Mouse (Mus musculus) forebrain, embryonic 12.5 days (tissue): Measurements from ENCODE around the gene Rsad2. TPM values are rescaled to one million over a fixed set of nuclear protein-coding genes. Genes with fewer than 3 reads are reported as not detected.
"Not testable (repeated sequence)": the region's sequence is repeated elsewhere in the genome, so short reads cannot be mapped to it uniquely, and the experiment has no call there.

Experiments used
- ATAC-seq: fragments of 200-750 bp; cut with Nextera tagmentation; 2 replicates; pipeline ENCODE4 v1.8.0; 2017; ENCODE audit warnings: moderate TSS enrichment; ENCODE audit not compliant: low FRiP score
- H3K27ac ChIP-seq: fragments of 300-500 bp; sonication (generic); 2 replicates; pipeline ENCODE4 v1.5.1; 2016; ENCODE audit warnings: mild to moderate bottlenecking
- H3K27me3 ChIP-seq: fragments of 300-500 bp; sonication (generic); 2 replicates; pipeline ENCODE4 v1.6.1; 2016; ENCODE audit warnings: mild to moderate bottlenecking
- H3K36me3 ChIP-seq: fragments of 300-500 bp; sonication (generic); replicated peaks from 2 replicates; pipeline ENCODE4 v1.6.1; 2016; ENCODE audit warnings: mild to moderate bottlenecking
- H3K4me1 ChIP-seq: fragments of 300-500 bp; sonication (generic); 2 replicates; pipeline ENCODE4 v1.6.1; 2016
- H3K4me2 ChIP-seq: fragments of 300-500 bp; sonication (generic); 2 replicates; pipeline ENCODE4 v1.6.1; 2016; ENCODE audit warnings: mild to moderate bottlenecking, moderate library complexity
- H3K4me3 ChIP-seq: fragments of 300-500 bp; sonication (generic); replicated peaks from 2 replicates; pipeline ENCODE4 v1.5.1; 2016; ENCODE audit warnings: mild to moderate bottlenecking
- H3K9ac ChIP-seq: fragments of 300-500 bp; sonication (generic); 2 replicates; pipeline ENCODE4 v1.6.1; 2016; ENCODE audit warnings: mild to moderate bottlenecking
- H3K9me3 ChIP-seq: fragments of 300-500 bp; sonication (generic); 2 replicates; pipeline ENCODE4 v1.6.1; 2016
- WGBS: fragments of 180-500 bp; shearing (Covaris S2); methylation state at CpG from one replicate; pipeline ENCODE4 v1.1.7; 2016; 5-methylcytosine and 5-hydroxymethylcytosine counted together
- polyA plus RNA-seq: library from polyadenylated mRNA; unstranded; fragments of >200 nt; fragmentation: Nextera tagmentation; extraction: Ambion mirVana; gene quantifications from 2 replicates; pipeline ENCODE4 v1.2.1, GENCODE M21; 2016

Gene Rsad2
- polyA plus RNA-seq, 1 experiment from 2014 or later, result 0.79 TPM

DNA sequence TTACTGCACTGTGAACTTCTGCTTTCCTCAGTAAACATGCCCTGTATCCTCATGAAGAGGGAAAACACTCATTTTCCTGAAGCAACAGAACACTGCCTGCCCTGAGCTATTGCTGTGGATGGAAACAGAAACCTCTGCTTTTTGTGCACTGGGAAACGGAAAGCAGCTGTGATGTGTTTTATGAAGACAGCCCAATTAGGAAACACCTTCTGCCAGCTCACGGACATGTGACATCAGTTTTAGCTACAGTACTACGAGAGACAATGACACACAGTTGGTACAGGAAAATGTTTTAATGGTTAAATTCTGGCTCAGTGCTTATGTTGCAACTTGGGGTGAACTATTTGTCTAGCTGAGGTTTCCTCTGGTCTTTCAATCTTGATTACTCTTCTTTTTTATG, 16.9 kb downstream of the Rsad2 start:
- no peak overlapping the region for H3K27ac ChIP-seq
- no peak overlapping the region for H3K4me3 ChIP-seq
- ATAC-seq, result no peak
- H3K4me1 ChIP-seq, result no peaks in the 10 kb centered on the region
- 67% methylated on average over 3 of the region's 3 CpGs for WGBS
- no peaks in the 10 kb centered on the region for H3K27me3 ChIP-seq
- no peak overlapping the region for H3K4me2 ChIP-seq
- H3K9me3 ChIP-seq, result no peaks in the 10 kb centered on the region
- H3K9ac ChIP-seq, result no peak overlapping the region
- H3K36me3 ChIP-seq, result no peaks in the 10 kb centered on the region

DNA sequence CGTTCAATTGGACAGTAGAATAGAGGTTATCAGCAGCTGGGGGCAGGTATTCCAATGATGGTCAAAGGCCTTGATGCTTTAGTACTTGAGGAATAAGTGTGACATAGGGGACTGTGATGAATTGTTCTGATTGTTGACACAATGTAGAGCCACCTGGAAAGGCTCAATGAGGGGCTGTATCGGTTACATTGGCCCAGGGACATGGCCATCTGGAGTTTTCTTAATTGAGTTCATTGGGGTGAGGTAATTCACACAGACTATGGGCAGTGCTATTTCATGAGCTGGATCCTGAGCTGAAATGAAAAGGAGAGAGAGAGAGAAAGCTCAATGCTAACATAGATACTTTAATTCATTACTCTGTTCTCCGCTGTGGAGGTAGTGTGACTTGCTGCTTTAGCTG, 18.3 kb downstream of the Rsad2 start:
- 66% methylated on average over 3 of the region's 3 CpGs for WGBS
- ATAC-seq, result no peak
- no peak overlapping the region for H3K9ac ChIP-seq
- H3K4me1 ChIP-seq, result no peaks in the 10 kb centered on the region
- no peaks in the 10 kb centered on the region for H3K9me3 ChIP-seq
- no peak overlapping the region for H3K27ac ChIP-seq
- no peak overlapping the region for H3K4me2 ChIP-seq
- H3K36me3 ChIP-seq, result no peaks in the 10 kb centered on the region
- H3K4me3 ChIP-seq, result no peak overlapping the region
- H3K27me3 ChIP-seq, result no peaks in the 10 kb centered on the region

DNA sequence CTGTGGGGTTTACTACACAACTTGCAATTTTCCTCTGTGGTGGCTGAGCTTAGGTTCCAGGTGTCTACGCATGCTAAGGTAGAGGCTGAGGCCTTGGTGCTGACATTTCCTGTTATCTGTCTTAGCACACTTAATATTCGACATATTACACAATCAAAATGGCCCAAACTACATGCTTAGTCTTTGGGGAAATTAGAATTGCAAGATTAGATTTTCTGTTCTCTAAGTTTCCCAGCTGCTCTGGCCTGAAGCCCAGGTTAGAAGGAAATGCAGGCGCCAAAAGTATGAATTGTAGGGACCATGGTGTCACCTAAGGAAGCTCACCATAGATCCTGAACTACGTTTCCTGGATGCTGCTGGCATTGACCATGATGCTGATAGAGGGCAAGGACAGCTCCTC, 19.9 kb downstream of the Rsad2 start:
- H3K27ac ChIP-seq, result no peak overlapping the region
- no peak overlapping the region for H3K4me2 ChIP-seq
- no peak for ATAC-seq
- H3K27me3 ChIP-seq, result no peaks in the 10 kb centered on the region
- H3K4me3 ChIP-seq, result no peak overlapping the region
- H3K36me3 ChIP-seq, result no peaks in the 10 kb centered on the region
- H3K9ac ChIP-seq, result no peak overlapping the region
- no peaks in the 10 kb centered on the region for H3K4me1 ChIP-seq
- no peaks in the 10 kb centered on the region for H3K9me3 ChIP-seq
- 88% methylated on average over 4 of the region's 4 CpGs for WGBS

DNA sequence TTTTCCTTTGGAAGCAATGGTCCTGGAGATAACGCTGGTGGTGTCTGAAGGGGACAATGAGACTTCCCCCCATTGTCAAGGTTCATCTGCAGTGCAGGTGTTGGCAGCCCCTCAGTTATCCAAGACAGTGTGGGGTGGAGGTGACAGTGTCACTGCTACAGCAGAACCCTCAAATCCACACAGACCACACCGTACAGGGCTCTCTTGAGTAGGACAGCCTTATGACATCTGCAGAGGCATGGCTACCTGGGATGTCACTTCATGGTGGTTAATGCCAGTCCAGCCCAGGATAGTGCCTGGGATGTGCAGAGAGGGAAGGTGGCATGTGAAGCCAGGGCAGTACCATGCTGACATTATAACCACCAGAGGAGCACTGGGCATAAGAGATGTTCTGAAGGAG, 27.5 kb downstream of the Rsad2 start:
- not testable (repeated sequence) for H3K9ac ChIP-seq, H3K36me3 ChIP-seq, H3K9me3 ChIP-seq, H3K27me3 ChIP-seq, ATAC-seq, H3K4me2 ChIP-seq, H3K27ac ChIP-seq, H3K4me3 ChIP-seq, H3K4me1 ChIP-seq
- 97% methylated on average over 2 of the region's 2 CpGs for WGBS

DNA sequence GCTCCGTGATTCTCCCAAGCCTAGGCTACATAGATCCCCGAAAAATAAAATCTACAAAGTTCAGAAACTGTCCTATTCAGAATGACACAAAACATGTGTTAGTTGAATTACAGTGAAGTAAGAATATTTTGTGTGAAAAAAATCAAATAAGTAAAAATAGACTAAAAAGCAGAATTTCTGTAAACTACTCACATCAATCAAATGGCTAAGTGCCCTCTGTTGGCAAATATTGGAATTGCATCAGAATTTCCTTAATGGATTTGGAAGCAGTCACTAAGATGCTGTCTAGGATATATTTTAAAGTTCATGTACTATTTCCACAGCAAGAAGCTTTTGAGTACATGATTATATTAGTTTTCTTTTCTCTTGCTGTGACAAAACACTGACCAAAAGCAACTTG, 31.4 kb downstream of the Rsad2 start:
- 94% methylated on average over 2 of the region's 2 CpGs for WGBS
- no peaks in the 10 kb centered on the region for H3K36me3 ChIP-seq
- no peak overlapping the region for H3K4me2 ChIP-seq
- no peak overlapping the region for H3K9ac ChIP-seq
- H3K4me1 ChIP-seq, result no peaks in the 10 kb centered on the region
- H3K9me3 ChIP-seq, result no peaks in the 10 kb centered on the region
- H3K27me3 ChIP-seq, result no peaks in the 10 kb centered on the region
- ATAC-seq, result no peak
- H3K27ac ChIP-seq, result no peak overlapping the region
- no peak overlapping the region for H3K4me3 ChIP-seq

DNA sequence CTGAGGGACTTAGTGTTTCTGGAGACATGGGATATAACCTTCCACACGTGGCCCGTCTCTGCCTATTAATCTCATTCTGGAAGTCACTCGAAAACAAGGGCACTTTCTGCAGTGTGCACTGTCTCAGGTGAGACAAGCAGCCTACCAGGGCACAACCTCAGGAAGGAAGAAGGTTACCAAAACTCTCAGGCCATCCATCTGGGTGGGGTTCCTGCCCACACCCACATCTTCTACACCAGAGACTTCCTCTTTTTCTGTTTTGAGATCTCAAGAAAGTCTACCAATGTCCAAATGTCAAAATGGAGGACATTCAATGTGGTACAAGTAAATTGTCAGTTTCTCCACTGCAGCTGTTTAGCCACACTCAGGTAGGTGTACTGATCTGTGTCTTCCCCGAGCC, 37.9 kb downstream of the Rsad2 start:
- Histone ChIP-seq H3K9ac (no peak overlapping the region), H3K4me1 (peaks cover 17% of the 10 kb centered on the region), H3K27ac (no peak overlapping the region), H3K36me3 (no peaks in the 10 kb centered on the region), H3K4me3 (no peak overlapping the region), H3K4me2 (no peak overlapping the region), H3K9me3 (no peaks in the 10 kb centered on the region), H3K27me3 (no peaks in the 10 kb centered on the region)
- no peak for ATAC-seq
- 84% methylated on average over 4 of the region's 4 CpGs for WGBS

DNA sequence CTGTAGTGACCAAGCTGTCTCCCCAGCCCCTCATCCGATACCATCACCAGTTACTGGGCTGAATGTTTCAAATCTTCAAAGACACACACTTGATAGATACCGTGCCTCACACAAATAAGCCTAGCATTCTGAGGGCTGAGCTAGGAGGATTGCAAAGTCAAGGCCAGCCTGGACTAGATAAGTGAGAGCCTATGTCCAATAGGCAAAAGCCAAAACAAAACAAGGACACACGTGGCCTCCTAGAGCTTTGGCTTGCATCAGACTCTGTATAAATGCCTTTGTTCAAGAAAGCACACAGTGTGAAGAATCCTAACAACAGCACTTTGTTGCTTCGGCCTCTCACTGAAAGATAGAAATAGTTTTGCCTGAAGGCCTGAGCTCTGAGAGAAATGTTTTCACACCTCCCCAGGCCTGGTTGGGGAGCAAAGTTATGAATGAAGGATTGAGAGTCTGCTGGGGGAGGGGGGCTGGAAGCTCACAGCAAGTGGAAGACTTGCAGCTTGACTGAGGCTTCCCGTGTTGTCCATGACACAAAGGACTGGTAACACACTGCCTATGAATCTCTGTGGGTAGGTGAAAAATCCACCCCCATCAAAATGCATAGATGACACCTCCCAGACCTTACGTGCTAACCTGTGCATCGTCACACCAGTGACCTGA, 39.5 kb downstream of the Rsad2 start:
- Histone ChIP-seq H3K4me3 (no peak overlapping the region), H3K27ac (no peak overlapping the region), H3K9ac (no peak overlapping the region), H3K36me3 (no peaks in the 10 kb centered on the region), H3K4me2 (no peak overlapping the region), H3K27me3 (no peaks in the 10 kb centered on the region), H3K4me1 (peaks cover 32% of the 10 kb centered on the region), H3K9me3 (no peaks in the 10 kb centered on the region)
- ATAC-seq, result no peak
- WGBS, result 72% methylated on average over 7 of the region's 7 CpGs

DNA sequence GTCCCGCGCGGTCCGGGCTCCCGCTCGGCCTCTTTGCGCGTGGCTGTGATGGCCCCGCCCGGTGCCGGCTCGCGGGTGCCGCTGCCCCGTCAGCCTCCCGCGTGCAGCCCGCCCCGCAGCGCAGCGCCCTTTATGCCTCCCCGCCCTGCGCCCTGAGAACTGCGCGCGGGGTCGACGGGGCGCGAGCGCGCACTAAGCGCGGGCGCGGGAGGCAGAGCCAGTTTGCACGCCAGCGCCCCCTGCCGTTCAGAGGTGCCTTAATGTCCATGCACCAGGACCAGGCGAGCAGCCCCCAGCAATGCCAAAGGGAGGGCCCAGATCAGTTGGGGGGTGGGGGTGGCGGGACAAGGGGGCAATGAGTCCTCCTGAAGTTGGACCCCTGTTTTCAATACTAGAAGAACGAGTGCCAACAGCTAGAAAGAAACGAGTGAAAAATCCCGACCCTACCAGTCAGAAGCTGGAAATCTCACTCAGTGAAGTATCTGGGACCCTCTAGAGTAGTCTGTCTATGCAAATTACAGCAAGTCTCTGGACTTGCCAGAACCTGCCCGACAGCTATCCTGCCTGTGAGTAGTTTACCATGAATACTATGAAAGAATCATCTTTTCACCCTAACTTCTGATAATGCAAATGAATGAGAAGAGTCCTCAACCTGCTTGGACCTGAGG, 41.0 kb downstream of the Rsad2 start, which contains the start of gene Rnf144a:
Rnf144a (minus strand) TSS at position 151 of the 668 bp plus-strand sequence.
- ATAC-seq, result peak; percentile 88
- 2% methylated on average over 45 of the region's 45 CpGs for WGBS
- Histone ChIP-seq H3K27ac (peak within 1 kb of the TSS; percentile 87), H3K36me3 (no peaks in the 10 kb centered on the region), H3K4me2 (peak within 1 kb of the TSS; percentile 82), H3K9ac (peak within 1 kb of the TSS; percentile 97), H3K4me1 (peaks cover 36% of the 10 kb centered on the region), H3K27me3 (no peaks in the 10 kb centered on the region), H3K4me3 (peak within 1 kb of the TSS; percentile 93), H3K9me3 (no peaks in the 10 kb centered on the region)

DNA sequence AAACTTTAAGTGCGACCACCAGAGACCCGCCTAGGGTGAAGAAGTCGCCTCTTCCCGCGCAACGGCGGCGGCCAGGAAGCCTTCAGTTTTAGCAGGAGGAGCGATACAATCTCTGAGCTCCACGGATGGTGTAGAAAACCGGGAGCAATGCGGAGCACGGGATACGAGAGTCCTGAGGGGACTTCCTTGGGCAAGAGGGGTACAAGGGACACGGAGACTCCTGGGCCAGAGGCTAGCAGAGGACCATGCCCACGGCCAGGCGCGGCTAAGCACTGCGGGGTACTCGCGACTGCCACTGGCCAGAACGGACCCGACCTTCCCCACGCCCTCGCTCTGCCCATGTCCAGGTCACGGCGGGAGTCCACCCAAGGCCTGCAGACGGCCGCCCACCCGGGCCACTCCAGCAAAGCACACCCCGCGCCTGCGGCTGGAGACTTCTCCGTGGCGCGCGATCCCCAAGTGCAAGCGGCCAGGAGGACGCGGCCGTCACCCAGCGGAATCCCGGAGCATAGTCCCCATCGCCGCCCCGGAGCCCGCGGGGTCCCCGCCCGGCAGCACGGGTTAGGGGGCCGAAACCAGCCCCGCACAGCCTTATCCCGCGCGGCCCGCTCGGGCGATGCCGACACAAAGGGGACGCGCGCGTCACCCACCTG, 41.7 kb downstream of the Rsad2 start:
- H3K27me3 ChIP-seq, result no peaks in the 10 kb centered on the region
- H3K36me3 ChIP-seq, result 0 out of 2 replicates have a peak, but pooled peaks cover 2% of the 10 kb centered on the region
- no peaks in the 10 kb centered on the region for H3K9me3 ChIP-seq
- H3K4me3 ChIP-seq, result peak overlapping the region; percentile 93
- peak; percentile 83 for ATAC-seq
- H3K4me1 ChIP-seq, result peaks cover 36% of the 10 kb centered on the region
- H3K9ac ChIP-seq, result peak overlapping the region; percentile 97
- peak overlapping the region; percentile 82 for H3K4me2 ChIP-seq
- WGBS, result under 1% methylated on average over 62 of the region's 64 CpGs
- H3K27ac ChIP-seq, result peak overlapping the region; percentile 87

DNA sequence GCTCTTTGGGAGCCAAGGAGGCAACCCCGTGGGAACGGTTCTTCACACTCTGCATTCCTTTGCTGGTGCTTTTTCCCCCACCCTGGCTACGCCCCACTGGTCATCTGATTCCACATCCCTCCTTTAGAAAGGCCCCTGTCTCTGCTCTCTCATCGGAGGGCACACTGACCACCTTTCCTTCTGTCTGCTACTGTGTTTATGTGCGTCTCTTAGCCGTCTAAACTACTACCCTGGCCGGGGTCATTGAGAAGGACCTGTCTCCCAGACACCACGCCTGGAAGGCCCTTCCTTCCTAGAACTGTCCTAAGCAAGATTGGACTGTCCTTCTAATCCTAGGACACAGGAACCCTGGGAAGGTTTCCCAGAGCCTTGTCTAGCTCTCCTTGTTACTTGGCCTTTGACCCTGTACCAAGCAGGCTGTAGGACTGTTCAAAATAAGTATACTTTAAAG, 42.3 kb downstream of the Rsad2 start:
- H3K27me3 ChIP-seq, result no peaks in the 10 kb centered on the region
- H3K4me1 ChIP-seq, result peaks cover 39% of the 10 kb centered on the region
- no peaks in the 10 kb centered on the region for H3K9me3 ChIP-seq
- 0 out of 2 replicates have a peak, but pooled peaks cover 8% of the 10 kb centered on the region for H3K36me3 ChIP-seq
- peak overlapping the region; percentile 93 for H3K4me3 ChIP-seq
- H3K4me2 ChIP-seq, result peak overlapping the region; percentile 82
- 0 out of 2 replicates have a peak overlapping the region, but pooled peaks have one; percentile 87 for H3K27ac ChIP-seq
- WGBS, result 5% methylated on average over 8 of the region's 8 CpGs
- peak overlapping the region; percentile 97 for H3K9ac ChIP-seq
- 0 out of 2 replicates have a peak, but pooled peaks have one; percentile 18 for ATAC-seq

DNA sequence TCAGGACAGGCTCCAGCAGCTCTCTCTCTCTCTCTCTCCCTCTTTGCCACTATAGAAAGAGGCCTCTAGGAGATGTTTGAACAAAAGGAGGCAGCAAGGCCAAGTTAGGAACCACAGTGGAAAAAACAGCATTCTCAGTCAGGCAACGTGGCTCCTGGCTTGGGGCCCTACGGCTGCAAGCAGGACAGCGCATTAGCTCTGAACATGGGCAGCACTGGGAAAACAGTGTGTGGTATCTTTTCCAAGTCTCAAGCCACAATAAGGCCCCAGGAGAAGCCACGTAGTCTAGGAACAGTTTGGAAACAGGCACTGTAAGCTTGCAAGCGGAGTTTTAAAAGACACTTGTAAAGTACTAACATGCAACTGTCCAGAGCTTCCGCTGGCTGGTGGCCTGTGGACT, 43.5 kb downstream of the Rsad2 start:
- H3K9me3 ChIP-seq, result no peaks in the 10 kb centered on the region
- peak overlapping the region; percentile 93 for H3K4me3 ChIP-seq
- peak overlapping the region; percentile 4; the same call in 1 of the 2 replicates for H3K27ac ChIP-seq
- peak overlapping the region; percentile 82 for H3K4me2 ChIP-seq
- 74% methylated on average over 6 of the region's 6 CpGs for WGBS
- peaks cover 45% of the 10 kb centered on the region for H3K4me1 ChIP-seq
- ATAC-seq, result no peak
- 0 out of 2 replicates have a peak, but pooled peaks cover 14% of the 10 kb centered on the region for H3K36me3 ChIP-seq
- H3K27me3 ChIP-seq, result no peaks in the 10 kb centered on the region
- H3K9ac ChIP-seq, result peak overlapping the region; percentile 97

DNA sequence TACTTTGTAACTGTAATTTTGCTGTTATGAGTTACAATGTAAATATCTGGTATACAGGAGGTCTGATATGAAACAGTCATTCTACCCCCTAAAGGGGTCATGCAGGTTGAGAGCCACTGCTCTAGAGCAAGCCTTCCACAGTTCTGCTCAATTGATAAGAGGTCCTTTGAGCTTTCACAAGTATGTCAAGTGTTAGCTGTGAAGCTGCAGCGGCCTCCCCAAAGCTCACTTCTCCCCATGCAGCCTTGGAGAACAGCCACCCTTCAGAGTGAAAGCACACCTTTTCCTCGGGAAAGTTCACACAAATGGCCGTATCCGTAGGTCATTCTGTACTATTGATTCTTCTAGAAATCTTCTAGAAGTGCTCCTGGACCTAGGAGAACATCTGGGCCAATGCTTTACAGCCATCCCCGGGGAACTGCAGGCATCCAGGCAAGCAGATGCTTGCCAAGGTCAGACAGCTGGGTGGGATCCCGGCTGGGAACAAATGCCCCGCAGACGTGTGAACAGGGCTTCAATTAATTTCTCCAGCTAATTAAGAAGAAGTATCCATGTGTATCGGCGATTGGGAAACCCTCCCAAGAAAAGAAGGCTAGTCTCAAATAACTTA, 44.3 kb downstream of the Rsad2 start:
- peaks cover 41% of the 10 kb centered on the region for H3K4me1 ChIP-seq

More for the DNA sequence above, 44.3 kb downstream of the Rsad2 start:
- Histone ChIP-seq H3K4me3 (no peak overlapping the region), H3K9ac (no peak overlapping the region), H3K4me2 (peak overlapping the region; percentile 82), H3K27ac (peak overlapping the region; percentile 4; the same call in 1 of the 2 replicates), H3K36me3 (0 out of 2 replicates have a peak, but pooled peaks cover 14% of the 10 kb centered on the region), H3K9me3 (no peaks in the 10 kb centered on the region), H3K27me3 (no peaks in the 10 kb centered on the region)
- no peak for ATAC-seq
- WGBS, result 62% methylated on average over 10 of the region's 10 CpGs
